Mouse (Mus musculus) lung, postnatal 0 days (tissue): ENCODE data around the gene Asap2.

ENCODE experiments used
- CTCF ChIP-seq: IDR thresholded peaks from 2 replicates; pipeline ENCODE4 v1.5.1; 2016; ENCODE audit warnings: antibody characterized with exemption, mild to moderate bottlenecking
- EP300 ChIP-seq: IDR thresholded peaks from 2 replicates; pipeline ENCODE4 v1.6.1; 2016; ENCODE audit warnings: antibody characterized with exemption, mild to moderate bottlenecking, control low read depth

- no peak for TF ChIP-seq CTCF
- TF ChIP-seq EP300 = peak; percentile 83
Measured at GRCm38 (mm10) chr12:21204701-21205312, 214.5 kb downstream of the Asap2 start.
